Mouse (Mus musculus): ENCODE measurements around the gene Sprtn. TPM values are rescaled to one million over a fixed set of nuclear protein-coding genes. Genes with fewer than 3 reads are reported as not detected.
A peak's percentile ranks its signal among the peaks of the same experiment; 100 is the strongest.

The Sprtn gene
- total RNA-seq (2021): 10 to 100 TPM; 17.2 to 17.6 TPM

GRCm38 (mm10) chr8:124897386-124898250 is at the start of gene Sprtn, which contains the start of gene Exoc8:
Sprtn (plus strand) TSS chr8:124897886.
Exoc8 (minus strand) TSS chr8:124897705.
- peak; percentile 98 for DNase-seq
- intact Hi-C loops (cut with DNase I): loop anchor here (5.0 to 10.0 kb wide), 2 partner anchors 50 to 117 kb away; partner anchors contain the start of genes Egln1 and Tsnax

- no peak for DNase-seq
- intact Hi-C loops (cut with DNase I): no loop called here
These were observed 44.2 kb upstream of the Sprtn start for GRCm38 (mm10) chr8:124853511-124853910.

DNA sequence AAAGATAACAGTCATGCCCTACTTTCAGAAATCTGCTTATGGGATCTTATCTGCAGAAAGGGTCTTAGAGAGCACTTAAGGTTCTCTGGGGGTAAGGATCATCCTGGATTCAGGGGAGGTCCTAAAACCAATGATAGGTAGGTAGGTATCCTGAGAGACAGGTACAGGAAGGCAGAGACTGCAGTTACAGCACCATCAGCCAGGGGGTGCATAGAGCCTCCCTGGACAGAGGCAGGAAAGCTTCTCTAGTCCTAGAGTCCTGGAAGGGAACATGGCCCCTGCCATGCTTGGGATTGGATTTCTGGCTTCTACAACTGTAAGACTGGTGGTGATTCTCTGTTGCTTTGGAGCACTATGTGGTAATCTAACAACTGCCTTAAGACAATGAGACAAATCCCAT is 38.2 kb upstream of the Sprtn start:
- intact Hi-C loops (cut with DNase I): no loop called here
- DNase-seq: no peak

GRCm38 (mm10) chr8:124860188-124860587 is 37.5 kb upstream of the Sprtn start:
- intact Hi-C loops (cut with DNase I): no loop called here
- DNase-seq: no peak

- peak; percentile 96 for DNase-seq
- intact Hi-C loops (cut with DNase I): no loop called here
These were observed 35.1 kb upstream of the Sprtn start, which contains the start of the genes Gnpat and 2810004N23Rik for GRCm38 (mm10) chr8:124862321-124863162. Gnpat (plus strand) TSS chr8:124863033. 2810004N23Rik (minus strand) TSS chr8:124863120.

- intact Hi-C loops (cut with DNase I): no loop called here
- no peak for DNase-seq
These were observed 34.5 kb upstream of the Sprtn start for GRCm38 (mm10) chr8:124863163-124863677.

DNA sequence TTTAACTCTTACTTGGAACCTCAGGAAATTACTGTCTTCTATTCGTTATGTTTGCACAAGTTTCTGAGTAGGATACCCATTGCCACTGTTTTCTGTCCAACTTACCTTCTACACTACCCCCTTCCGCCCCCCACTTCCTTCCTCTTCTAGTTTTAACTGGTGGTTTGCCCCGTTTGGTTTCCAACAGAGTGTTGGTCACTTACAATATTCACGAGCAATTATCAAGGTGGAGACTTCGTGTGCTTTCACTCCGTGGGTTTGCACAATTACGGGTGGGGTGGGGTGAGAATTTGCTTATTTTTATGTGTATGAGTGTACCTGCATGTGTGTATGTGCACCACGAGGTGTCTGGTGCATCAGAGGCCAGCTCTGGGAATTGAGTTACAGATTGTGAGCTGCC is 34.0 kb upstream of the Sprtn start:
- DNase-seq: no peak
- intact Hi-C loops (cut with DNase I): no loop called here

- intact Hi-C loops (cut with DNase I): no loop called here
These were observed 31.0 kb upstream of the Sprtn start for GRCm38 (mm10) chr8:124866669-124867068.

GRCm38 (mm10) chr8:124867126-124867525 is 30.6 kb upstream of the Sprtn start:
- no peak for DNase-seq
- intact Hi-C loops (cut with DNase I): no loop called here

More at GRCm38 (mm10) chr8:124866669-124867068, 31.0 kb upstream of the Sprtn start:
- no peak for DNase-seq

DNA sequence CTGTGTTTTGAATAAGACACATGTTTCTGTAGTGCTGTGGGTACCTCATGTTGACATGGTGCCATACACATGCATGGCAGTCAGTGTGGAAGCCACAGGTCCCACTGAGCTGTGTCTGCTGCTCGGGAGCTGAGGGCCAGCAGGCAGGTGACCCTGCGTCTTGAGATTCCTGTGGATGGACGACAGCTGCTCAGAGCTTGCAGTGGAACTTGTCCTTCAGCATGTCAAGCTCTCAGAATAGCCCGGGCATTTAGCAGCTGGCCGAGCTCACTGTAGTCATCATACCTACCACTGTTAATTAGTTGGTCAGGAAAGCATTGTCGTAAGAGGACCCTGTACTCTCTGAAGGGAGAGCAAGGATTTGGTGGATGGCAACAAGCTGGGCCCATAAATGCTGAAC is 28.0 kb upstream of the Sprtn start:
- intact Hi-C loops (cut with DNase I): no loop called here

DNA sequence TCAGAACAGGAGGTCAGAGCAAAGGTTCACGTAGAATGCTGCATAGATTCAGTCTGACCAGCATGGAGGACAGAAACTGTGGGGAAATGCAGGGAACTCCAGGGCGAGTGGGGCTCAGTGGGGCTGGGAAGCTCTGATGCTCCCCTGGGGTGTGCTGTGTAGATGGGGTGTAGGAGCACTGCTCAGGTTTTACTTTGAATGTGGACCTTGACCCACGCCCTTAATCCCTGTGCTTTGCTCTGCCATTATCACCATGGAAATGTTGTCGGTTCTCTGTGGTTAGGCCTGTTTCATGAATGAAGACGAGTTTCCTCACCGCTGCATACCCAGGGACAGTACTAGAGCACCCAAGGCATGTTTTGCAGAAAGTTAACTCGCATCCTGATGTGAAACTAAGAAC is 26.2 kb upstream of the Sprtn start:
- DNase-seq: no peak
- intact Hi-C loops (cut with DNase I): no loop called here

More for the DNA sequence above, 28.0 kb upstream of the Sprtn start:
- no peak for DNase-seq

DNA sequence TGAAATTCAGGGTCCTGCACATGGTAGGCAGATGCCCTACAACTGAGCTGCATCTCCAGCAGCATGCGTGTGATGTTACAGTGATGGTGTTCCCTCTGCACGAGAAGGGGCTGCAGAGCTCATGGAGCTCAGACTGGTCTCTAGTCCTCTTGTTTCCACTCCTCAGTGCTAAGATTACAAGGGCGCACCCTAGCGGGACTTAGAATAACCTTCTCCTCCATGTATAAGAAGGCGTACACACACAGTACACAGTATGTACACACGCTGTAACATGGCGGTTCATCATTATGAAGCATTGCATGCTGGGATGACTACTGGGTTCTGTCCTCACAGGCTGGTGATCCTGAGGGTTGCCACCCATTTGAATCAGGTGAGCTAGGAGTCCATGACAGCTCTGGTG is 25.6 kb upstream of the Sprtn start:
- no peak for DNase-seq
- intact Hi-C loops (cut with DNase I): no loop called here

DNA sequence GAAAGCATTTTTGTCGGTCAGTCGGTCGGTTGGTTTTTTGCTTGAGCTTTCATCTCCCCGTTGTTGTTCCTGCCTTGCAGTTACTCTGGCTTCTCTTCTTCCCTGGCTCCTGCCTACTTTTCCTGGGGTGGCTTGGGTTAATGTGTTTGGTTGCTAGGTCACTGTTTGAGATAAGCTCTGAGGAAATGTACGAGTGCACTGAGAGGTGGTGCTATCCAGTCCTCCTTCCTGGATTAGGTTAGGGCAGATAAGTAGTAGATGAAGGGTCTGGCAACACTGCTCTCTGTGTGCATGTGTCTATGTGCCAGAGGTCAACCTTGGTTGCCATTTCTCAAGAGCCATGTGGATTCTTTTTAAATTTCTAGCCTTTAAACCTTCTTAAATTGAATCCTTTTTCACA is 25.0 kb upstream of the Sprtn start:
- DNase-seq: no peak
- intact Hi-C loops (cut with DNase I): no loop called here

- no peak for DNase-seq
- intact Hi-C loops (cut with DNase I): no loop called here
These were observed 19.5 kb upstream of the Sprtn start for GRCm38 (mm10) chr8:124878141-124878540.

DNA sequence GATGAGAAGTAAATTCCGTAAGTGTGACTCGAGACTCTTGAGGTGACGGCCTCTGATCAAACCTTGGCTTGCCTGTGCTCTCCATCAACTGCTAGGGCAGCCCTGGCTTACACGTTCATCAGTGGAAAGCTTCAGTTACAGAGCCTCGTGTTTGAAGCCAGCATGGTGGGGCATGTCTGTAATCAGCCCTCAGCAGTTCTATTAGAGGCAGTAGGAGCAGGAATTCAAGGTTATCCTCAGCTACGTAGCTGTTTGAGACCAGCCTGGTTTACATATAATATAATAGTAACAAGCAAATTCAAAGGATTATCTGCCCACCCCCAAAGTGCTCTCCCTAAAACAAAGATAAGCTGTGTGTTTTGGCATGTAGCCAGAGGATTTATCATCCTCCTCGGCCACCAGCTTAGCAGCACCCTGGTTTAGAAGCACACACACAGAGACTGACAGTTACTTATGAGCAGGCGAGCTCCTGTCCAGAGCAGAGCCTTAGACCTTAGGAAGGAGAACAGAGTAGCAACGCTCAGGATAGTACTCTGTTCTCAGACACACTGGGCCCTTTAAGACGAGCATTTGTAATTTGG is 18.6 kb upstream of the Sprtn start:
- intact Hi-C loops (cut with DNase I): no loop called here
- no peak for DNase-seq

- intact Hi-C loops (cut with DNase I): no loop called here
- DNase-seq: no peak
These were observed 9.3 kb upstream of the Sprtn start for GRCm38 (mm10) chr8:124888385-124888784.

DNA sequence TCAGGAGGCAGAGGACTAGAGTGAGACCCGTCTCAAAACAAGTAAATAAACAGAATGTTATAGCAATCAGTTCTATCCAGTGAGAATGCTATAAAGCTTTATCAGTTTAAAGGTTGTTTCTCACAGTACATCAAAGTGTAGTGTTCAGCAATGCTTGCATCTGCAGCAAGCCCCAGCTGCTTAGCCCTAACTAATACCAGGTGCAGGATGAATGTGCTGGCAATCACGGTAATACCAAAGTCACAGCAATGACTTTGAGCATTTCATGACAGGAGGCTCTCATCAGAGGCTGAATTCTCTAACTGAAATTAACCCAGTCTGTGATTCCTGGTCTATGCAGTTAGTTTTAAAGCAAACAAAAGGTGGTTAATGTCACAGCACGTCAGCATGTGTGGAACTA is 5.1 kb upstream of the Sprtn start:
- DNase-seq: no peak
- intact Hi-C loops (cut with DNase I): loop anchor here (10.0 kb wide), 1 partner anchor 122 kb away; the partner anchor contains the start of gene Tsnax

GRCm38 (mm10) chr8:124896010-124896631 is 1.6 kb upstream of the Sprtn start:
- DNase-seq: no peak
- intact Hi-C loops (cut with DNase I): loop anchor here (5.0 to 10.0 kb wide), 2 partner anchors 51 to 119 kb away; partner anchors contain the start of genes Egln1 and Tsnax

- intact Hi-C loops (cut with DNase I): loop anchor here (5.0 to 10.0 kb wide), 2 partner anchors 50 to 118 kb away; partner anchors contain the start of genes Egln1 and Tsnax
- DNase-seq: peak; percentile 78
These were observed 877 bp upstream of the Sprtn start for GRCm38 (mm10) chr8:124896632-124897385.

All from left cerebral cortex, postnatal 4 days (tissue).